Mouse (Mus musculus) mature B cell (primary cell): Measurements from ENCODE around the gene Parp12.

Source experiments
- in situ Hi-C: fragments of 300-500 bp; cut with MboI; formaldehyde crosslinking; loops from 2 replicates; pipeline ENCODE4 v1.14.3; 2019

Gene Parp12

DNA sequence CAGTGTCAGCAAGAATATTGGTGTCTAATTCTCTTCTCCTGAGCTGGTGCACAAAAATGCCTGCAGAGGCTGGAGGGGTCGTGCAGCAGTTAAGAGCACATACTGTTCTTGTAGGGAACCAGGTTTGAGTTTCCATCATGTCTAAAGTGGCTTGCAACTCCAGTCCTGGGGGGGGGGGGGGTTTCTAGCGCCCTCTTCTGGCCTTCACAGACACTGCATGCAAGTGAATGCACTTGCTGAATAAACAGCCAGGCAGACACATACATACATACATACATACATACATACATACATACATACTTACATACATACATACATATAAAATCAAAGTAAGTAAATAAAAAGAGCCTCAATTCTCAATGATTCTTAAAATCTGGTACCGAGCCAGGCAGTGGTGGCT, 59.8 kb downstream of the Parp12 start:
- in situ Hi-C loops: no loop called here

DNA sequence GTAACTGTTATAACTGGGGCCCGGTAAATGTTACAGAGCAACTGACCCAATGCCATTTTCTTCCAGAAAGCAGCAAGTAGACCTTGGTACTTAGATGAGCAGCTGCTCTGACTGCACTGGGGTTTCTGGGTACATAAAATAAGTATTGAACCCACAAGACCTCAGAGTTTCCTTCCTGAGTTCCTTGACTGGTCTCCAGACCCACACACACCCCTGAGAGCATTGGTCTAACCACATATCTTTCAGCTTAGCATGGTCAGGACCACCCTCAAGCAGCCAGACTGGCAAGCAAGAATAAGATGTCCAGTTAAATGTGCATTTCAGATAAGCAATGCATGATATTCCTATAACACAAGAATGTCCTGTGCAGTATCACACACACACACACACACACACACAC, 61.0 kb downstream of the Parp12 start:
- in situ Hi-C loops: no loop called here

DNA sequence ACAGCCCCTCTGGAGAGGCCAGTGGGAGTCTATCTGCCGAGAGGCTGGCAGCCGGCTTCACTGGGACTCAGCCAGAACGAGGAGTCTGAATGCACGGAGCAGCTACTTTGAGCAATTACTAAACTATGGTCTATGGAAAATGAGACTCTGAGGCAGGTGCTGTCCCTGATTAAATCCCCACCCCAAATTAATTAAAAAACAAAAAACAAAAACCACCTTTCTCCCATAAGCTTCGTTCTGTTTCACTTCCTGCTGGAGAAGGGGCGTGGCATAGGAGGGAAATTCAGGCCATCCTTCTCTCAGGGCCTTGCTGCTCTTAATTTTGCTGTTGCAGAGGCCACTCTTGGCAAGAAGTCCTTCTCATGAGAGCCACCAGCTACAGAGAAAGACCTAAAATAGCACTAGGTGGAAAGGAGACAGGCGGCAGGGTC, 62.3 kb downstream of the Parp12 start:
- in situ Hi-C loops: no loop called here

DNA sequence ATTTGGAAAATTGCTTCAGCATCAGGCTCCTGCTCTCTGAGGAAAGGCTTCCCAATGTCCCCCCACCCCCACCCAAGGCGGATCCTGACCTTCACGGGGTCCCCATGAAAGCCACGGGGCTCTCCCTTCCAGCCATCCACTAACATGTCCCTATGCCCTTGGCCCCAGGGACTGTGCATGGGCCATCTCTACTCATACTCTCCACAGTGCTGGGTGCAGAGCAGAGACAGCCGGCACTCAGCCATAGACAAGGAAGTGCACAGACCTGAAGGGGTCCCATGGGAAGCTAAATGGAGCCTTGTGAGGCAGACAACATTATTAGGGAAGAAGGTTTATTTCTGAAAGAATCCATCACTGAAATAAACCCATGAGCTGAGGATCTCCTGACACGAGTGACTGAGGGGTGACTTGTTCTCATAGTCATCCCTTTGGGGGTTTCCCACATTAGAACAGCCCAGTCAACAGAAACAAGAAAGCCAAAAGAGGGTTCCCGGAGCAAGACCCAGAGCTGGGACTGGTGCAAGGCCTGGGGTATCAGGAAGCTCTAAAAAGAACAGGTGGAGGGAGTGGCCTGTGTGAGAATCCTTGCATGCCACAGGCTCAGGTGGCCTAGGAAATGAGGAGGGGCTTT, 63.2 kb downstream of the Parp12 start:
- in situ Hi-C loops: no loop called here

DNA sequence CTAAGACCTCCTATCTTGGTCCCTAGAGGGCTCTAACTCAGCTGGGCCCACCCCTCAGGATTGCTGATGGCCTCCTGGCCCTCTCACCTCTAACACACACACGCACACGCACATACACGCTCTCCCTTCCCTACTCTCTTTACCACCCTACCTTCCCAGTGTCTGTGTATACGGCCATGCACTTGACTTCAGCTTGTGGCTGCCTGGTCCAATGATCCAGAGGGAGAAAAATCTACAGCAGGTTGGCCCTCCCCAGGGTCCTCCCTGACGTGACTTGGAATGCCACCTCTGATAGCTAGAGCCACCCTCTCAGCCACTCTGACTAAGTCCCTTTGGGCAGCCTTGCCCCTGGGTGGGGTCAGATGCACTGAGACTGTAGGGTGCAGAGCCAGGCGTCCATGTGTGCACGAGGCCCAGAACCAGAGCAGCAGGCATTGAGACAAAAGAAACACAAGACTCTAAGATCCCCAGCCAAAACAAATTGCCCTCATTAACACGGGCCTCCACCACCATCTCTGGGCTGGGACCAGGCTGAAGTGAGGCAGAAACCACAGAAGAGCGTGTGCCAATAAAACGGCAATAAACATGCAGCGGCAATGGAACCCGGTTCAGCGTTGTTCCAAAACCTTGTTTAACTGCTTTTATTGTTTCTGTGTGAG, 63.8 kb downstream of the Parp12 start:
- in situ Hi-C loops: no loop called here

DNA sequence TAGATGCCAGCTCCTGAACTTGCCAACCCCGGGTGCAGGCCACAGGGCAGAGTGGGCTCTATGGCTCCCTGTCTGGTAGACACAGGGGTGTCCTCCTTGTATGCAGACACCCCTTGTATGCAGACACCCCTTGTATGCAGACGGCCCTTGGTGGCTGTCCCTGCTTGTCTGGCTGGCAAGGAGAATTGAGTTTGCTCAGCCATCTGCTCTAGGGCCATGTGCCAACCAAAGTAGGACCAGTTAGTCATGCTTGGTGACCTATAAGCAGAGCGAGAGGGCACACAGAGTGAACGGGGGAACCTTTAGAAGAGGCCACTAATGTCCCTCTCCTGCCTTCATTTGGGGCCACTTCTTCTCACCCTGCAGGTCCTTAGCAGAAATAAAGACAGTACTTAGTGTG, 65.5 kb downstream of the Parp12 start:
- in situ Hi-C loops: no loop called here

DNA sequence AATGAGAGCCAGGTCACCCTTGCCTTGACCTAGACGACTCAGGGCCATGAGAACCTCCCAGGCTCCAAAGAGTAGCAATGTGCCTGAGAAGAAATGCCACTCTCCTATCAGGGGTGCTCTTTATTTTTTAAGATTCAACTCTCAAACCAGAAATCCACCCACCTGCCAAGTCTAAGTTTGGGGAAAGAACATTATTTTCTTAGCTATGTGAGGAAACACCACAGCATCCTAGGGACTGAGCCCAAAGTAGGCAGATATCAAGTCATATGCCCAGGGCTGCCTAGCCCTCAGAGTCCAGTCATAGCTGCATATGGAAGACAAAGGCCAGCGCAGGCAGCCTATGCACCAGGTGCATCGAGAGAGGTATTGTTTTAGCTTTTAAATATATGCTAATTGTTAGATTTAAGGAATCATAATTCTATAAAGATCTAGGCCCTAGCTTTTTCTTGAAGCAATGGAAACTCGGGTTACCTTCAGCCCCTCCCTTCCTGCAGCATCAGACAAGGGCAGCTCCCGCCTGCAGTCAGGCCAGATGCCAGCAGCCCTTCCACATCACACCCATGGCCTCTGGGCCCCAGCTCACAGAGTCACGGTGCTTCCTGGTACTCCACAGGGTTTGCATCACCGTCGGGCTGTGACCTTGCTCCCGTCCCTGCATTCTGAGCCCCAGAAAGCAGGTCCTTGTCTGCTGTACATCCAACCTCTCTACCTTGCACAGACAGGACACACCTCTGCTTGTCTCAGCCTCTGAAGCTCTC, 66.2 kb downstream of the Parp12 start:
- in situ Hi-C loops: no loop called here

DNA sequence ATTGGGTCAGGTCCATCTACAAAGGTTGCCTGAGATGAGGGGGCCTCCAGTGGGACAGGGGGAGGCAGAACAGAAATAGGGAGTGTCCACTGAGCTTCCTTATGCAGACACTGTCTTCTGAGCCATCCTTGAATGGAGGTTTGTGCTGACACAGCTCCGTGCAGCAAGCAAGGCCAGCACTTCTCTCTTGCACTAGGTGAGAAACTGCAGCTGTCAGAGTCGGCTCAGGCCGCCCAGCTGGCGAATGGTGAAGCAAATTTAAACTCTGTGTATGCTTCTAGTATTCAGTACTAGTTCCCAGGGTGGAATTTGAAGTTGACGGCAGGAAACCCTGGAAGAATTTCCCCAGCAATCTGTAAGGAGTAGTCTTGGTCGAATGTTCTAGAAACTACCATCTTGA, 67.3 kb downstream of the Parp12 start:
- in situ Hi-C loops: no loop called here

DNA sequence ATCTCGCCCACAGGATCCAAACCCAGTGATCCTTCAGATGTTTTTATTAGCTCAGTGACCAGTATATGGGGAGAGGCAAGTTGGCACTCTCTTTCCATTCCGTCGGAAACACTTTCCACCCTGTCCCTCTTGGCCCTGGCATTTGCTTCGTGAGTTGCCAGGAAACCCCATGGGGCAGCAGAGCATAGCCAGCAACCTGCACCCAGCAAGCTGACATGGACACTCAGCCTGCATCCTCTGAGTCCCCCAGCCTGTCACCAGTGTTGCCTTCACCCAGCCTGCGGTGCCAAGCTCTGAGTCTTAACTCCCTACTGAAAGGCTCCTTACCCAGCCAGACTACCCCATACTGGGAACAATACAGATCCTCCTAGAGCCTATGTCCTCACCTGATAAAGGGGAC, 69.0 kb downstream of the Parp12 start:
- in situ Hi-C loops: no loop called here

DNA sequence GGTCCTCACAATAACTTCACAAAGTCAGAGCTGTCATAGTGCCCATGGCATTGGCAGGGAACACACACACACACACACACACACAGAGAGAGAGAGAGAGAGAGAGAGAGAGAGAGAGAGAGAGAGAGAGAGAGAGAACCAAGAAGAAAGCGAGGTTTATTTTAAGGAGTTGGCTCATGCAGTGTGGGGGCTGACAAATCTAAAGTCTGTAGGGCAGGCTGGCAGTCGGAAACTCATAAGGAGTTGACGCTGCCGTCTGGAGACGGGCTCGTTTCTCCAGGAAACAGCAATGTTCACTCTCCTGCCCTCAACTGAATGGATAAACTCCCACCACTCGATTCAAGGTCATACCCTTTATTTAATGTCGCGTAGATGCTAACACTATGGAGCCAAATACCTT, 77.7 kb downstream of the Parp12 start:
- in situ Hi-C loops: no loop called here
